Mouse (Mus musculus): ENCODE results near the gene Cdc7. TPM values are rescaled to one million over a fixed set of nuclear protein-coding genes. Genes with fewer than 3 reads are reported as not detected.

Gene Cdc7
- polyA plus RNA-seq (2014; fragmentation: Illumina TruSeq; extraction: RNeasy Lipid Tissue Mini Kit (QIAGEN cat#74804); ENCODE audit: low read depth, low replicate concordance) = 0.82 TPM

GRCm38 (mm10) chr5:106963584-106964512 is at the start of gene Cdc7:
Gene Cdc7, plus strand, starts transcription at chr5:106964322.

GRCm38 (mm10) chr5:106925488-106926368 is 38.4 kb upstream of the Cdc7 start, which contains the start of gene Hfm1:
Gene Hfm1, minus strand, starts transcription at chr5:106926321.

Other genes with a start within 250 kb of the Cdc7 start
- not detected for gene Hfm1, start 38.0 kb upstream of the Cdc7 start, polyA plus RNA-seq (2014; fragmentation: Illumina TruSeq; extraction: RNeasy Lipid Tissue Mini Kit (QIAGEN cat#74804); ENCODE audit: low read depth, low replicate concordance)

Measured in liver, adult 10 weeks (tissue).